Mouse (Mus musculus): ENCODE data around the gene Map2. TPM values are rescaled to one million over a fixed set of nuclear protein-coding genes. Genes with fewer than 3 reads are reported as not detected.

Gene Map2
- polyA plus RNA-seq, 1 experiment from 2014 or later = 362 TPM

Other genes starting within 250 kb of the Map2 start
- not detected in 2 replicates for gene Crygf, start 248.8 kb upstream of the Map2 start, polyA plus RNA-seq (2015; fragmentation: Nextera tagmentation; extraction: Ambion mirVana)

All from hindbrain, embryonic 15.5 days (tissue).